Mouse (Mus musculus): ENCODE results near the gene Usf2. TPM values are rescaled to one million over a fixed set of nuclear protein-coding genes. Genes with fewer than 3 reads are reported as not detected.

Gene Usf2
- polyA plus RNA-seq, 1 experiment from 2014 or later = 13.3 TPM

GRCm38 (mm10) chr7:30972426-30973250, 16.0 kb upstream of the Usf2 start:
- peak overlapping the region; percentile 70 for H3K4me2 ChIP-seq (replicated peaks; ENCODE audit: low read depth)
- peak overlapping the region; percentile 96 for H3K27ac ChIP-seq (ENCODE audit: low read depth, low read length)
- 3% methylated on average over 41 of the region's 41 CpGs for whole genome bisulfite sequencing
- H3K4me3 ChIP-seq (ENCODE audit: low read depth, low read length) = peak overlapping the region; percentile 60
- peak; percentile 6; the same call in 1 of the 2 replicates for ATAC-seq
- H3K9ac ChIP-seq (ENCODE audit: low read depth, low read length) = peak overlapping the region; percentile 67
- peaks cover 23% of the 10 kb centered on the region; the same call in 1 of the 2 replicates for H3K36me3 ChIP-seq (ENCODE audit: control insufficient read depth, insufficient read depth)
- H3K9me3 ChIP-seq (ENCODE audit: control insufficient read depth) = no peaks in the 10 kb centered on the region
- peaks cover 13% of the 10 kb centered on the region; the same call in 1 of the 2 replicates for H3K4me1 ChIP-seq (replicated peaks; ENCODE audit: control insufficient read depth, insufficient read depth, low read length)
- TF ChIP-seq CTCF (IDR thresholded peaks at IDR 0.05; ENCODE audit: low read depth) = no peak
- H3K27me3 ChIP-seq (replicated peaks; ENCODE audit: control insufficient read depth, insufficient read depth, low read length) = 0 out of 2 replicates have a peak, but pooled peaks cover 3% of the 10 kb centered on the region

DNA sequence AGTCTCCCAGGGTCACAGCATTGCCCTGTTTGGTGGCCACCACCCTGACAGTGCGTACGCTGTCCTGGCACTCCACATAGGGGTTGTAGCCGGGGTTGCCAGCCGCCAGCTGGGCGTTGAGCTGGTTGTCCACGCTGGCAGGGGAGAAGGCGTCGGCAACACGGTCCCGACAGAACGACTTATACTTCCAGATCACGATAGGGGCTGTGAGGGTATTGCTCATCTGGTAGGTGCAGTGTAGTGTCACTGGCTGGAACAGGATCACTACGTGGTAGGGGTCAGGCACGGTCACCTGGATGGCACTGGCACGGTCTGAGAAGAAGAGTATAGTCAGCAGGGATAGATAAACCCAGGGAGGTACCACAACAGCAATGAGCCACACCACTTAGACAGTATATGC, 15.3 kb upstream of the Usf2 start:
- 60% methylated on average over 15 of the region's 15 CpGs for WGBS
- Histone ChIP-seq H3K4me1 (replicated peaks; ENCODE audit: control insufficient read depth, insufficient read depth, low read length) (peaks cover 13% of the 10 kb centered on the region; the same call in 1 of the 2 replicates), H3K36me3 (ENCODE audit: control insufficient read depth, insufficient read depth) (peaks cover 23% of the 10 kb centered on the region; the same call in 1 of the 2 replicates), H3K9ac (ENCODE audit: low read depth, low read length) (0 out of 2 replicates have a peak overlapping the region, but pooled peaks have one; percentile 7), H3K4me3 (ENCODE audit: low read depth, low read length) (peak overlapping the region; percentile 60), H3K9me3 (ENCODE audit: control insufficient read depth) (no peaks in the 10 kb centered on the region), H3K27ac (ENCODE audit: low read depth, low read length) (peak overlapping the region; percentile 96; the same call in 1 of the 2 replicates), H3K4me2 (replicated peaks; ENCODE audit: low read depth) (peak overlapping the region; percentile 70), H3K27me3 (replicated peaks; ENCODE audit: control insufficient read depth, insufficient read depth, low read length) (0 out of 2 replicates have a peak, but pooled peaks cover 3% of the 10 kb centered on the region)
- no peak for ATAC-seq
- TF ChIP-seq CTCF (IDR thresholded peaks at IDR 0.05; ENCODE audit: low read depth) = no peak

GRCm38 (mm10) chr7:30969174-30969573, 12.6 kb upstream of the Usf2 start:
- Histone ChIP-seq H3K4me1 (replicated peaks; ENCODE audit: control insufficient read depth, insufficient read depth, low read length) (peaks cover 6% of the 10 kb centered on the region; the same call in 1 of the 2 replicates), H3K27ac (ENCODE audit: low read depth, low read length) (no peak overlapping the region), H3K36me3 (ENCODE audit: control insufficient read depth, insufficient read depth) (peaks cover 23% of the 10 kb centered on the region; the same call in 1 of the 2 replicates), H3K9me3 (ENCODE audit: control insufficient read depth) (no peaks in the 10 kb centered on the region), H3K4me3 (ENCODE audit: low read depth, low read length) (no peak overlapping the region), H3K27me3 (replicated peaks; ENCODE audit: control insufficient read depth, insufficient read depth, low read length) (0 out of 2 replicates have a peak, but pooled peaks cover 3% of the 10 kb centered on the region), H3K9ac (ENCODE audit: low read depth, low read length) (no peak overlapping the region), H3K4me2 (replicated peaks; ENCODE audit: low read depth) (no peak overlapping the region)
- TF ChIP-seq CTCF (IDR thresholded peaks at IDR 0.05; ENCODE audit: low read depth) = no peak
- no peak for ATAC-seq
- 64% methylated on average over 4 of the region's 4 CpGs for WGBS

DNA sequence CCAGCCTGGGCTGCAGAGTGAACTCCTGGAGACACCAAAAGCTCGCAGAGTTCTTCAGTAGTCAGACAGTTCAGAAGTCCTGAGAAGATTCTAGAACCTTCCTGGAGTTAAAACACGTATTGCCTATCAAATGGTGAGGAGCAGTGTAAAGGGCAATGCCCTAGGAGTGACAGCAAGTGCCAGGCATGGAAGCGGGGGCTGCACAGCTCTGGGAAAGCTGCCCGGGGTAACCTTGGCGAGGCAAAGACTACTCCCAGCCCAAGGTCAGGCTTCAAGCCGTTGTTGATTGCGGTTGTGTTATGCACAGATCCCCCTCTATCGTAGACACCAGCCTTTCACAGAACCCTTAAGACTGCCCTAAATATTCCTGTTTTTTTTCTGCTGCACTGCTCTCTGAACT, 12.0 kb upstream of the Usf2 start:
- no peak overlapping the region for H3K9ac ChIP-seq (ENCODE audit: low read depth, low read length)
- WGBS = 90% methylated on average over 8 of the region's 8 CpGs
- peaks cover 23% of the 10 kb centered on the region; the same call in 1 of the 2 replicates for H3K36me3 ChIP-seq (ENCODE audit: control insufficient read depth, insufficient read depth)
- no peaks in the 10 kb centered on the region for H3K9me3 ChIP-seq (ENCODE audit: control insufficient read depth)
- H3K4me3 ChIP-seq (ENCODE audit: low read depth, low read length) = no peak overlapping the region
- no peak for TF ChIP-seq CTCF (IDR thresholded peaks at IDR 0.05; ENCODE audit: low read depth)
- no peak overlapping the region for H3K27ac ChIP-seq (ENCODE audit: low read depth, low read length)
- 0 out of 2 replicates have a peak, but pooled peaks cover 3% of the 10 kb centered on the region for H3K27me3 ChIP-seq (replicated peaks; ENCODE audit: control insufficient read depth, insufficient read depth, low read length)
- H3K4me2 ChIP-seq (replicated peaks; ENCODE audit: low read depth) = no peak overlapping the region
- peaks cover 6% of the 10 kb centered on the region; the same call in 1 of the 2 replicates for H3K4me1 ChIP-seq (replicated peaks; ENCODE audit: control insufficient read depth, insufficient read depth, low read length)
- no peak for ATAC-seq

GRCm38 (mm10) chr7:30966657-30967056, 10.1 kb upstream of the Usf2 start:
- ATAC-seq = no peak
- TF ChIP-seq CTCF (IDR thresholded peaks at IDR 0.05; ENCODE audit: low read depth) = no peak
- H3K9me3 ChIP-seq (ENCODE audit: control insufficient read depth) = no peaks in the 10 kb centered on the region
- no peak overlapping the region for H3K4me3 ChIP-seq (ENCODE audit: low read depth, low read length)
- no peak overlapping the region for H3K4me2 ChIP-seq (replicated peaks; ENCODE audit: low read depth)
- H3K4me1 ChIP-seq (replicated peaks; ENCODE audit: control insufficient read depth, insufficient read depth, low read length) = peaks cover 6% of the 10 kb centered on the region; the same call in 1 of the 2 replicates
- no peak overlapping the region for H3K9ac ChIP-seq (ENCODE audit: low read depth, low read length)
- 72% methylated on average over 3 of the region's 3 CpGs for WGBS
- no peaks in the 10 kb centered on the region for H3K27me3 ChIP-seq (replicated peaks; ENCODE audit: control insufficient read depth, insufficient read depth, low read length)
- peaks cover 25% of the 10 kb centered on the region; the same call in 1 of the 2 replicates for H3K36me3 ChIP-seq (ENCODE audit: control insufficient read depth, insufficient read depth)
- no peak overlapping the region for H3K27ac ChIP-seq (ENCODE audit: low read depth, low read length)

DNA sequence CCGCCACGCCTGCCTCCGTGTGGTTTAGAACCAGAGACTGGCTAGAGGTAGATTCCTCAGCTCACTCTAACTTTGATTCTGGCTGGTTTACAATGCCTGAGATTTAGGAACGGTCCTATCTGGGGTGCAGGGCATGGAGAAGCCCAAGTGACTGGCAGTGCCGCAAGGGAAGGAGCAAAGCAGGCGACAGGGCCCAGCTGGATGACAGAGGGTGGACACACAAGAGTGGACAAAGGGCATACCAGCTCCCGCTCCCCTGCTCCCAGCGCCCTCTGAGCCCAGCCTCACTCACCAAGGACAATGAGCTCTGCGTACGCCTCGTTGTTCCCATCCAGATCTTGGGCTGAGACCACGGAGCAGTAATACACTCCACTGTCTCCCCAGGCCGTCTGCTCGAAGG, 9.1 kb upstream of the Usf2 start:
- WGBS = 86% methylated on average over 14 of the region's 14 CpGs

More for the DNA sequence above, 9.1 kb upstream of the Usf2 start:
- peaks cover 6% of the 10 kb centered on the region; the same call in 1 of the 2 replicates for H3K4me1 ChIP-seq (replicated peaks; ENCODE audit: control insufficient read depth, insufficient read depth, low read length)
- no peaks in the 10 kb centered on the region for H3K9me3 ChIP-seq (ENCODE audit: control insufficient read depth)
- no peaks in the 10 kb centered on the region for H3K27me3 ChIP-seq (replicated peaks; ENCODE audit: control insufficient read depth, insufficient read depth, low read length)
- peaks cover 25% of the 10 kb centered on the region for H3K36me3 ChIP-seq (ENCODE audit: control insufficient read depth, insufficient read depth)
- no peak overlapping the region for H3K9ac ChIP-seq (ENCODE audit: low read depth, low read length)
- H3K4me2 ChIP-seq (replicated peaks; ENCODE audit: low read depth) = no peak overlapping the region
- no peak overlapping the region for H3K4me3 ChIP-seq (ENCODE audit: low read depth, low read length)
- no peak for ATAC-seq
- no peak for TF ChIP-seq CTCF (IDR thresholded peaks at IDR 0.05; ENCODE audit: low read depth)
- H3K27ac ChIP-seq (ENCODE audit: low read depth, low read length) = no peak overlapping the region
